Mouse (Mus musculus): ENCODE data around the gene Ciapin1. TPM values are rescaled to one million over a fixed set of nuclear protein-coding genes. Genes with fewer than 3 reads are reported as not detected.

Gene Ciapin1
- polyA plus RNA-seq, 1 experiment from 2014 or later = 188 TPM

- Histone ChIP-seq H3K27me3 (ENCODE audit: control insufficient read depth, insufficient read depth, low read depth, low read length) (no peaks in the 10 kb centered on the region), H3K4me1 (ENCODE audit: control insufficient read depth, insufficient read depth, low read length) (peaks cover 5% of the 10 kb centered on the region; the same call in 1 of the 2 replicates), H3K9me3 (replicated peaks; ENCODE audit: control insufficient read depth, low read length, poor library complexity, severe bottlenecking) (no peaks in the 10 kb centered on the region), H3K27ac (ENCODE audit: low read length) (no peak overlapping the region), H3K36me3 (ENCODE audit: control insufficient read depth, insufficient read depth, low read length) (no peaks in the 10 kb centered on the region), H3K9ac (ENCODE audit: low read depth, low read length) (no peak overlapping the region), H3K4me3 (ENCODE audit: low read depth, low read length) (no peak overlapping the region), H3K4me2 (ENCODE audit: low read length) (no peak overlapping the region)
- 86% methylated on average over 21 of the region's 21 CpGs for WGBS
- no peak for ATAC-seq
Observed at GRCm38 (mm10) chr8:94780491-94781154, 57.5 kb downstream of the Ciapin1 start.

DNA sequence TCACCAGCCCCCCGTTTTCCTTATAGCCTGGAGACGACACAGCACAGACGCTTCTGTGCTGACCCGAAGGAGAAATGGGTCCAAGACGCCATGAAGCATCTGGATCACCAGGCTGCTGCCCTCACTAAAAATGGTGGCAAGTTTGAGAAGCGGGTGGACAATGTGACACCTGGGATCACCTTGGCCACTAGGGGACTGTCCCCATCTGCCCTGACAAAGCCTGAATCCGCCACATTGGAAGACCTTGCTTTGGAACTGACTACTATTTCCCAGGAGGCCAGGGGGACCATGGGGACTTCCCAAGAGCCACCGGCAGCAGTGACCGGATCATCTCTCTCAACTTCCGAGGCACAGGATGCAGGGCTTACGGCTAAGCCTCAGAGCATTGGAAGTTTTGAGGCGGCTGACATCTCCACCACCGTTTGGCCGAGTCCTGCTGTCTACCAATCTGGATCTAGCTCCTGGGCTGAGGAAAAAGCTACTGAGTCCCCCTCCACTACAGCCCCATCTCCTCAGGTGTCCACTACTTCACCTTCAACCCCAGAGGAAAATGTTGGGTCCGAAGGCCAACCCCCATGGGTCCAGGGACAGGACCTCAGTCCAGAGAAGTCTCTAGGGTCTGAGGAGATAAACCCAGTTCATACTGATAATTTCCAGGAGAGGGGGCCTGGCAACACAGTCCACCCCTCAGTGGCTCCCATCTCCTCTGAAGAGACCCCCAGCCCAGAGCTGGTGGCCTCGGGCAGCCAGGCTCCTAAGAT is 58.4 kb downstream of the Ciapin1 start:
- H3K9me3 ChIP-seq (replicated peaks; ENCODE audit: control insufficient read depth, low read length, poor library complexity, severe bottlenecking) = no peaks in the 10 kb centered on the region
- no peak for ATAC-seq
- no peaks in the 10 kb centered on the region for H3K36me3 ChIP-seq (ENCODE audit: control insufficient read depth, insufficient read depth, low read length)
- peaks cover 5% of the 10 kb centered on the region; the same call in 1 of the 2 replicates for H3K4me1 ChIP-seq (ENCODE audit: control insufficient read depth, insufficient read depth, low read length)
- H3K9ac ChIP-seq (ENCODE audit: low read depth, low read length) = no peak overlapping the region
- H3K27ac ChIP-seq (ENCODE audit: low read length) = no peak overlapping the region
- no peaks in the 10 kb centered on the region for H3K27me3 ChIP-seq (ENCODE audit: control insufficient read depth, insufficient read depth, low read depth, low read length)
- no peak overlapping the region for H3K4me2 ChIP-seq (ENCODE audit: low read length)
- H3K4me3 ChIP-seq (ENCODE audit: low read depth, low read length) = no peak overlapping the region
- 95% methylated on average over 16 of the region's 16 CpGs for WGBS

DNA sequence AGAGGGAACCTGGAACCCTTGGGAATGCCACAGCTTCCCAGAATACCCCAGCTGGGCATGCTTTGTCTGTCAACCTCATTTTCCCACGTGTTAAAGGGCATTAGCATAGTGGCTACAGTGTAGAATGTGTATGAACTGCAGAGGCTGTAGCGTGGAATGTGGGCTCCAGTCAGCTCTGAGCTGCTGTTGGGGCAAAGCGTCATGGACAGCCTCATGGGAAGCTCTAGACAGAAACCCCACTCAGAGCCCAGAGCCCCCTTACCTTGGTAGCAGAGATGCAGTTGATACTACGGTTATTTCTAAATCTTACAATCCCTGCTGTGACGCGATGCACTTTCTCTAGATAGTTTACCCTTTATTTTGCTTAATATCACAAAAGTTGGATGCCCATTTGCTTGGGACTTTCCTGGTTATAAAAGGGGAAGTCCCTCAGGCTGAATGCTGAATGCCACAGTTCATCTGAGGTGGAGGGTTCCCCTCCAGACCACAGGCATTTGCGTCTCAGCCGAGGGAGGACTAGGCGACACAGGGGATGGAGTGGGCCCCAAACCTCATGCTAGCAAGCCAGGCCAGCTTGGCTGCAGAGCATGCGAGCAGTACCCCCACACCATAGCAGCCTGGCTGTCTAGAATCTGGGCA is 59.1 kb downstream of the Ciapin1 start:
- H3K9ac ChIP-seq (ENCODE audit: low read depth, low read length) = 0 out of 2 replicates have a peak overlapping the region, but pooled peaks have one; percentile 17

DNA sequence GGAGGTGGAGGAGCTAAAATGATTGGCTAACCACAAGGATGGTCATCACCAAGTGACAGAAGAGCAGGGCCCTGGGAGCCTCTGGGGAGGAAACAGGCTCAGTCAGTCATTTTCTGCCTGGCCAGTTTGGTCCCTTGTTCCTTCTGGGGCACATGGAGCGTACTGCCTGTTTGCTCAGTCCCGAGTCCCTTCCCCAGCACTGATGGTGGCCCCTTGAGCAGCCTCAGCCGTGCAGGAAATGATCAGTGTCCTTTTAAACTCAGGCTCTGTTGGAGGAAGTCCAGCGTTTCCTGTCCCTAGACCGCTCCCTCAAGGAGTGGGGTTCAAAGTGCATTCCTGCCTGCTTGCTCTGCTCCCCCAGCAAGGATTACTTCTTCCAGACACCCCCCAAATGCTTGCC is 59.7 kb downstream of the Ciapin1 start:
- Histone ChIP-seq H3K9ac (ENCODE audit: low read depth, low read length) (no peak overlapping the region), H3K27me3 (ENCODE audit: control insufficient read depth, insufficient read depth, low read depth, low read length) (no peaks in the 10 kb centered on the region), H3K4me2 (ENCODE audit: low read length) (no peak overlapping the region), H3K9me3 (replicated peaks; ENCODE audit: control insufficient read depth, low read length, poor library complexity, severe bottlenecking) (no peaks in the 10 kb centered on the region), H3K36me3 (ENCODE audit: control insufficient read depth, insufficient read depth, low read length) (no peaks in the 10 kb centered on the region), H3K4me1 (ENCODE audit: control insufficient read depth, insufficient read depth, low read length) (peaks cover 13% of the 10 kb centered on the region), H3K27ac (ENCODE audit: low read length) (no peak overlapping the region), H3K4me3 (ENCODE audit: low read depth, low read length) (no peak overlapping the region)
- 71% methylated on average over 5 of the region's 5 CpGs for WGBS
- no peak for ATAC-seq

More for the DNA sequence above, 59.1 kb downstream of the Ciapin1 start:
- no peak for ATAC-seq
- Histone ChIP-seq H3K36me3 (ENCODE audit: control insufficient read depth, insufficient read depth, low read length) (no peaks in the 10 kb centered on the region), H3K4me3 (ENCODE audit: low read depth, low read length) (no peak overlapping the region), H3K9me3 (replicated peaks; ENCODE audit: control insufficient read depth, low read length, poor library complexity, severe bottlenecking) (no peaks in the 10 kb centered on the region), H3K27ac (ENCODE audit: low read length) (no peak overlapping the region), H3K4me1 (ENCODE audit: control insufficient read depth, insufficient read depth, low read length) (peaks cover 8% of the 10 kb centered on the region), H3K27me3 (ENCODE audit: control insufficient read depth, insufficient read depth, low read depth, low read length) (no peaks in the 10 kb centered on the region), H3K4me2 (ENCODE audit: low read length) (no peak overlapping the region)
- 73% methylated on average over 10 of the region's 10 CpGs for WGBS

DNA sequence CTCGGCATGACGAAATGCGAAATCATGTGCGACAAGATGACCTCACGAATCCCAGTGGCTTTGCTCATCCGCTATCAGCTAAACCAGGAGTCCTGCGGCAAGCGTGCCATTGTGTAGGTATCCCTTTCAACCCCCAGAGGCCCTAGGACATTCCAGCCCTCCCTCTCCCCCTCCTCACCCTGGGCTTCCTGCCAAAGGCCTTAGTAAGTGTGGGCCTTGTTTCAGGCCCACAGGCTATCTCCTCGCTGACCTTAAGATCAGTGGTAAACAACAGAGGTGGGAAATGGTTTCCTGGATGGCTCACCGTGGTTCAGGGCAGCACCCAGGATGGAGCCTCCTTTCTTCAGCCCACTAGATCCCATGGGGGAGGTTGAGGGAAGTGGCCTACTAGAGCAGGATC is 60.1 kb downstream of the Ciapin1 start:
- no peak overlapping the region for H3K4me3 ChIP-seq (ENCODE audit: low read depth, low read length)
- no peak overlapping the region for H3K27ac ChIP-seq (ENCODE audit: low read length)
- H3K4me2 ChIP-seq (ENCODE audit: low read length) = no peak overlapping the region
- H3K9me3 ChIP-seq (replicated peaks; ENCODE audit: control insufficient read depth, low read length, poor library complexity, severe bottlenecking) = no peaks in the 10 kb centered on the region
- ATAC-seq = no peak
- H3K27me3 ChIP-seq (ENCODE audit: control insufficient read depth, insufficient read depth, low read depth, low read length) = no peaks in the 10 kb centered on the region
- peaks cover 18% of the 10 kb centered on the region for H3K4me1 ChIP-seq (ENCODE audit: control insufficient read depth, insufficient read depth, low read length)
- 72% methylated on average over 10 of the region's 10 CpGs for WGBS
- H3K36me3 ChIP-seq (ENCODE audit: control insufficient read depth, insufficient read depth, low read length) = no peaks in the 10 kb centered on the region
- no peak overlapping the region for H3K9ac ChIP-seq (ENCODE audit: low read depth, low read length)

DNA sequence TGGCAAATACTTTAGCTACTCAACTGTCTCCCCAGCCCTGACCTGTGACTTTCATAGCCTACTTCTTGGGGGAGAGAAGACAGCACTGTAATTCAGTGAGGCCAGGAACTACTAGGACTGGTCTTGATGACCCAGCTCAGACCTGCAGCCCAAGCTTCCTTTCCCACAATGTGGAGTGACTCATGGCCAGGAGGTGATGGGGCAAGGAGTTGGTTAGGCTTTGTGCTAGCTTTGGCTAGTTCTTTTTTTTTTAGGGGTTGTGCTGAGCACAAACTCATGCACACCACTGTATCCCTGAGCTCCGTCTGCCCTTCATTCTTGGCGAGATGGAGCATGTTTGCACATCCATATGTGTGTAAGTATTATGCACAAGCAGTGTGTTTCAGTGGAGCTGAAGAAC is 61.8 kb downstream of the Ciapin1 start:
- Histone ChIP-seq H3K9ac (ENCODE audit: low read depth, low read length) (no peak overlapping the region), H3K4me1 (ENCODE audit: control insufficient read depth, insufficient read depth, low read length) (peaks cover 20% of the 10 kb centered on the region), H3K27ac (ENCODE audit: low read length) (no peak overlapping the region), H3K4me2 (ENCODE audit: low read length) (no peak overlapping the region), H3K36me3 (ENCODE audit: control insufficient read depth, insufficient read depth, low read length) (no peaks in the 10 kb centered on the region), H3K9me3 (replicated peaks; ENCODE audit: control insufficient read depth, low read length, poor library complexity, severe bottlenecking) (no peaks in the 10 kb centered on the region), H3K4me3 (ENCODE audit: low read depth, low read length) (no peak overlapping the region), H3K27me3 (ENCODE audit: control insufficient read depth, insufficient read depth, low read depth, low read length) (no peaks in the 10 kb centered on the region)
- WGBS = 85% methylated on average over 2 of the region's 2 CpGs
- ATAC-seq = no peak

GRCm38 (mm10) chr8:94774601-94775000 is 63.6 kb downstream of the Ciapin1 start:
- Histone ChIP-seq H3K27ac (ENCODE audit: low read length) (no peak overlapping the region), H3K9me3 (replicated peaks; ENCODE audit: control insufficient read depth, low read length, poor library complexity, severe bottlenecking) (no peaks in the 10 kb centered on the region), H3K36me3 (ENCODE audit: control insufficient read depth, insufficient read depth, low read length) (no peaks in the 10 kb centered on the region), H3K4me3 (ENCODE audit: low read depth, low read length) (no peak overlapping the region), H3K27me3 (ENCODE audit: control insufficient read depth, insufficient read depth, low read depth, low read length) (no peaks in the 10 kb centered on the region), H3K4me2 (ENCODE audit: low read length) (no peak overlapping the region), H3K4me1 (ENCODE audit: control insufficient read depth, insufficient read depth, low read length) (peaks cover 23% of the 10 kb centered on the region), H3K9ac (ENCODE audit: low read depth, low read length) (no peak overlapping the region)
- no peak for ATAC-seq
- 86% methylated on average over 1 of the region's 1 CpGs for WGBS

- peak; percentile 18; the same call in 1 of the 2 replicates for ATAC-seq
- H3K4me3 ChIP-seq (ENCODE audit: low read depth, low read length) = peak overlapping the region; percentile 57
- H3K9ac ChIP-seq (ENCODE audit: low read depth, low read length) = peak overlapping the region; percentile 60
- no peaks in the 10 kb centered on the region for H3K36me3 ChIP-seq (ENCODE audit: control insufficient read depth, insufficient read depth, low read length)
- peak overlapping the region; percentile 45; the same call in 1 of the 2 replicates for H3K27ac ChIP-seq (ENCODE audit: low read length)
- H3K9me3 ChIP-seq (replicated peaks; ENCODE audit: control insufficient read depth, low read length, poor library complexity, severe bottlenecking) = no peaks in the 10 kb centered on the region
- peak overlapping the region; percentile 76 for H3K4me2 ChIP-seq (ENCODE audit: low read length)
- WGBS = 7% methylated on average over 12 of the region's 12 CpGs
- H3K27me3 ChIP-seq (ENCODE audit: control insufficient read depth, insufficient read depth, low read depth, low read length) = no peaks in the 10 kb centered on the region
- peaks cover 23% of the 10 kb centered on the region for H3K4me1 ChIP-seq (ENCODE audit: control insufficient read depth, insufficient read depth, low read length)
Observed at GRCm38 (mm10) chr8:94773700-94774171, 64.4 kb downstream of the Ciapin1 start.

Data from midbrain, embryonic 16.5 days (tissue).